Mouse (Mus musculus) stomach, postnatal 0 days (tissue): ENCODE data around the gene Fer. TPM values are rescaled to one million over a fixed set of nuclear protein-coding genes. Genes with fewer than 3 reads are reported as not detected.

ENCODE experiments used
- ATAC-seq: fragments of 200-750 bp; cut with Nextera tagmentation; 2 replicates; pipeline ENCODE4 v1.8.0; 2017; ENCODE audit not compliant: low FRiP score, low TSS enrichment
- DNase-seq: peaks from one replicate; pipeline ENCODE4 v3.0.0-alpha.2; 2016; ENCODE audit warnings: low spot score
- H3K27ac ChIP-seq: fragments of 300-500 bp; sonication (generic); replicated peaks from 2 replicates; pipeline ENCODE4 v1.5.1; 2014; ENCODE audit warnings: mild to moderate bottlenecking, control low read depth
- H3K27me3 ChIP-seq: fragments of 300-500 bp; sonication (generic); 2 replicates; pipeline ENCODE4 v1.6.1; 2014; ENCODE audit warnings: low read length; ENCODE audit not compliant: control insufficient read depth, insufficient read depth
- H3K36me3 ChIP-seq: fragments of 300-500 bp; sonication (generic); 2 replicates; pipeline ENCODE4 v1.6.1; 2014; ENCODE audit warnings: low read length, mixed read lengths; ENCODE audit not compliant: control insufficient read depth, insufficient read depth
- H3K4me1 ChIP-seq: fragments of 300-500 bp; sonication (generic); replicated peaks from 2 replicates; pipeline ENCODE4 v1.6.1; 2014; ENCODE audit warnings: antibody characterized with exemption; ENCODE audit not compliant: control insufficient read depth, insufficient read depth
- H3K4me2 ChIP-seq: fragments of 300-500 bp; sonication (generic); replicated peaks from 2 replicates; pipeline ENCODE4 v1.6.1; 2014; ENCODE audit warnings: low read depth, mild to moderate bottlenecking, control low read depth, moderate library complexity
- H3K4me3 ChIP-seq: fragments of 300-500 bp; sonication (generic); 2 replicates; pipeline ENCODE4 v1.5.1; 2014; ENCODE audit warnings: low read depth, low read length, control low read depth
- H3K9ac ChIP-seq: fragments of 300-500 bp; sonication (generic); 2 replicates; pipeline ENCODE4 v1.6.1; 2014; ENCODE audit warnings: mild to moderate bottlenecking, low read length, control low read depth, mixed read lengths
- H3K9me3 ChIP-seq: fragments of 300-500 bp; sonication (generic); 2 replicates; pipeline ENCODE4 v1.6.1; 2016; ENCODE audit warnings: low read length; ENCODE audit not compliant: control insufficient read depth
- CTCF ChIP-seq: IDR thresholded peaks from 2 replicates; pipeline ENCODE4 v1.5.1; 2016; ENCODE audit warnings: antibody characterized with exemption, low read depth, mild to moderate bottlenecking, moderate library complexity
- EP300 ChIP-seq: optimal IDR thresholded peaks from 2 replicates; pipeline ENCODE3; 2016; ENCODE audit warnings: antibody characterized with exemption
- WGBS: fragments of 180-500 bp; shearing (Covaris S2); extraction: QIAGEN DNeasy Blood & Tissue Kit; methylation state at CpG from one replicate; pipeline ENCODE4 v1.1.7; 2014; 5-methylcytosine and 5-hydroxymethylcytosine counted together
- polyA plus RNA-seq: library from polyadenylated mRNA; unstranded; fragments of >200 nt; fragmentation: Nextera tagmentation; extraction: Ambion mirVana; gene quantifications from 2 replicates; pipeline ENCODE4 v1.2.1, GENCODE M21; 2015

The Fer gene
- polyA plus RNA-seq, 1 experiment from 2014 or later, result 18.5 TPM

- no peak overlapping the region for H3K9ac ChIP-seq
- no peaks in the 10 kb centered on the region for H3K36me3 ChIP-seq
- WGBS, result 48% methylated on average over 2 of the region's 2 CpGs
- no peak for DNase-seq
- H3K27ac ChIP-seq, result no peak overlapping the region
- no peaks in the 10 kb centered on the region for H3K9me3 ChIP-seq
- TF ChIP-seq EP300 (no peak), CTCF (no peak)
- no peak for ATAC-seq
- H3K4me1 ChIP-seq, result no peaks in the 10 kb centered on the region
- H3K4me3 ChIP-seq, result no peak overlapping the region
- H3K4me2 ChIP-seq, result no peak overlapping the region
- H3K27me3 ChIP-seq, result no peaks in the 10 kb centered on the region
Observed at GRCm38 (mm10) chr17:64129750-64130149, 266.9 kb downstream of the Fer start.

GRCm38 (mm10) chr17:64130356-64130755, 267.5 kb downstream of the Fer start:
- DNase-seq (no peak), ATAC-seq (no peak)
- Histone ChIP-seq H3K27ac (no peak overlapping the region), H3K4me2 (no peak overlapping the region), H3K9me3 (no peaks in the 10 kb centered on the region), H3K4me3 (no peak overlapping the region), H3K4me1 (no peaks in the 10 kb centered on the region), H3K36me3 (no peaks in the 10 kb centered on the region), H3K9ac (no peak overlapping the region), H3K27me3 (no peaks in the 10 kb centered on the region)
- WGBS, result 47% methylated on average over 3 of the region's 3 CpGs
- TF ChIP-seq CTCF (no peak), EP300 (no peak)

GRCm38 (mm10) chr17:64132183-64132582, 269.3 kb downstream of the Fer start:
- ATAC-seq (no peak), DNase-seq (no peak)
- no peaks in the 10 kb centered on the region for H3K36me3 ChIP-seq
- H3K4me2 ChIP-seq, result no peak overlapping the region
- no peak overlapping the region for H3K9ac ChIP-seq
- H3K4me1 ChIP-seq, result no peaks in the 10 kb centered on the region
- no peaks in the 10 kb centered on the region for H3K9me3 ChIP-seq
- no peaks in the 10 kb centered on the region for H3K27me3 ChIP-seq
- WGBS, result 56% methylated on average over 6 of the region's 6 CpGs
- no peak overlapping the region for H3K4me3 ChIP-seq
- no peak overlapping the region for H3K27ac ChIP-seq
- TF ChIP-seq EP300 (no peak), CTCF (no peak)

GRCm38 (mm10) chr17:64135941-64136650, 273.2 kb downstream of the Fer start:
- no peak for ATAC-seq
- no peak overlapping the region for H3K9ac ChIP-seq
- H3K4me1 ChIP-seq, result no peaks in the 10 kb centered on the region
- H3K9me3 ChIP-seq, result no peaks in the 10 kb centered on the region
- no peak for DNase-seq
- peaks cover 10% of the 10 kb centered on the region; the same call in 1 of the 2 replicates for H3K36me3 ChIP-seq
- no peak overlapping the region for H3K4me3 ChIP-seq
- WGBS, result 53% methylated on average over 8 of the region's 8 CpGs
- H3K4me2 ChIP-seq, result no peak overlapping the region
- TF ChIP-seq CTCF, result no peak
- TF ChIP-seq EP300, result no peak
- H3K27ac ChIP-seq, result no peak overlapping the region
- H3K27me3 ChIP-seq, result no peaks in the 10 kb centered on the region

GRCm38 (mm10) chr17:64138036-64138717, 275.3 kb downstream of the Fer start:
- TF ChIP-seq EP300 (no peak), CTCF (no peak)
- Histone ChIP-seq H3K27me3 (no peaks in the 10 kb centered on the region), H3K27ac (no peak overlapping the region), H3K4me3 (no peak overlapping the region), H3K9ac (no peak overlapping the region), H3K36me3 (peaks cover 10% of the 10 kb centered on the region; the same call in 1 of the 2 replicates), H3K4me1 (no peaks in the 10 kb centered on the region), H3K9me3 (no peaks in the 10 kb centered on the region), H3K4me2 (no peak overlapping the region)
- ATAC-seq (no peak), DNase-seq (no peak)
- 73% methylated on average over 8 of the region's 8 CpGs for WGBS

- no peak overlapping the region for H3K4me3 ChIP-seq
- peaks cover 10% of the 10 kb centered on the region; the same call in 1 of the 2 replicates for H3K36me3 ChIP-seq
- no peaks in the 10 kb centered on the region for H3K4me1 ChIP-seq
- WGBS, result 90% methylated on average over 11 of the region's 11 CpGs
- no peaks in the 10 kb centered on the region for H3K9me3 ChIP-seq
- ATAC-seq (no peak), DNase-seq (no peak)
- TF ChIP-seq CTCF (no peak), EP300 (no peak)
- no peak overlapping the region for H3K4me2 ChIP-seq
- H3K9ac ChIP-seq, result no peak overlapping the region
- no peaks in the 10 kb centered on the region for H3K27me3 ChIP-seq
- no peak overlapping the region for H3K27ac ChIP-seq
Observed at GRCm38 (mm10) chr17:64139231-64139915, 276.5 kb downstream of the Fer start.
